Mouse (Mus musculus): Measurements from ENCODE around the gene Zik1. TPM values are rescaled to one million over a fixed set of nuclear protein-coding genes. Genes with fewer than 3 reads are reported as not detected.

Zik1 gene
- polyA plus RNA-seq (2014; fragmentation: Illumina TruSeq; extraction: RNeasy Lipid Tissue Mini Kit (QIAGEN cat#74804); ENCODE audit: low read depth, low replicate concordance) = 1.2 TPM

DNA sequence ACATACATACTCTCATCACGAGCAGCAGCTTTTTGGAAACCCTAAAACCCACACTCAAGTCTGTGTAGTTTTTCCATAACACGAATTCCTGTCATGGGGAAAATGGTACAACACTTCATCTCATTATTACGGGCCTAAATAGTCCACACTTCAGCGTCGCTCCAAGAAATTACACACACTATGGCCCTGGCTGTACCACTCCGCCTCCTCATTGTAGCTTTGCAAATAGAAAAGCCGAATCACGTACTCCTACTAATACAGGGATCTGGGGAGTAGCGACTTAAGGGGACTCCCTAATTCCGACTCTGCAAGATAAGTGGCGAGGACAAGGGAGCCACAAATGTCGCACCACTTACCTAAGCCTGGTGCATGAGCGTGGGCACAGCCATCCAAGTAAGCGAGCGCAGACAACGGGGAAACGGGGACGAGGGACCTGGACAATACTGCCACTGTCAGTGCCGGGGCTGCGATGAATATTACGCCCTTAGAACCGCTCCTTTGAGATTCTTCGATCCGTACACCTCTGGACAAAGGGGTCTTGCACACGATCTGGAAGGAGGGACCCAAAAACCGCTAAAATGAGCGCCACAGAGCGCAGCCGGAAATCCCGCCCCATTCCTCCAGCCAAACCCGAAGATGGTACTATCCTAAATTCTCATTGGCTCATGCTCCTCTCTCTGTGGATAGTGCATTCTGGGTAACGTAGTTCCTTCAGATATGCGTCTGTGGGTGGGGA, at the start of gene Zik1:
Zik1 (minus strand) TSS at position 609 of the 736 bp plus-strand sequence.

DNA sequence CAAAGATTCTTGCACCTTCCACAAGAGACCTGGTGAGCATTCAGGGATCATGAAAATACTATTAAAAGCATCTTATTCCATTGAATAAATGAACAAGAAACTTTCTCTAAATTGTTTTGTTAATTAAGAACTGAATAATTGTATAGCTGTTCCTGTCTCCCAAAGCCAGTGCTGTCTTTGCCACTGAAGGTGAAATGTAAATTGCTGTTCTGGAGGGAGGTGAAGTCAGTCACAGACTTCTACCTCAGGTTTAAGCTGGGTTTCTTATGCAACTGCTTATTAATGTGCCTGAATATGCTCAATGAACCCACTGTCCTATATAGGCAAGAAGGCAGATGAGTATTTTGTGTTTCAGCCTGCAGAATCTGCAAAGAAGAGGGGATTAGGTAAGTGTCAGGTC, 52.2 kb downstream of the Zik1 start, which contains the start of gene Vmn1r67:
Vmn1r67 (plus strand) TSS at position 301 of the 400 bp plus-strand sequence.

Other genes starting within 250 kb of the Zik1 start
- not detected for gene Vmn1r66, start 217.4 kb downstream of the Zik1 start, polyA plus RNA-seq (2014; fragmentation: Illumina TruSeq; extraction: RNeasy Lipid Tissue Mini Kit (QIAGEN cat#74804); ENCODE audit: low read depth, low replicate concordance)
- gene Vmn1r67, start 52.1 kb downstream of the Zik1 start, polyA plus RNA-seq (2014; fragmentation: Illumina TruSeq; extraction: RNeasy Lipid Tissue Mini Kit (QIAGEN cat#74804); ENCODE audit: low read depth, low replicate concordance) = not detected
- not detected for gene Vmn1r68, start 63.1 kb upstream of the Zik1 start, polyA plus RNA-seq (2014; fragmentation: Illumina TruSeq; extraction: RNeasy Lipid Tissue Mini Kit (QIAGEN cat#74804); ENCODE audit: low read depth, low replicate concordance)
- gene Vmn1r69, start 118.3 kb upstream of the Zik1 start, polyA plus RNA-seq (2014; fragmentation: Illumina TruSeq; extraction: RNeasy Lipid Tissue Mini Kit (QIAGEN cat#74804); ENCODE audit: low read depth, low replicate concordance) = not detected
- not detected for gene Vmn1r70, start 136.1 kb upstream of the Zik1 start, polyA plus RNA-seq (2014; fragmentation: Illumina TruSeq; extraction: RNeasy Lipid Tissue Mini Kit (QIAGEN cat#74804); ENCODE audit: low read depth, low replicate concordance)
- not detected for gene Nlrp4b, start 192.4 kb upstream of the Zik1 start, polyA plus RNA-seq (2014; fragmentation: Illumina TruSeq; extraction: RNeasy Lipid Tissue Mini Kit (QIAGEN cat#74804); ENCODE audit: low read depth, low replicate concordance)